Mouse (Mus musculus): ENCODE measurements around the gene Tpbg. TPM values are rescaled to one million over a fixed set of nuclear protein-coding genes. Genes with fewer than 3 reads are reported as not detected.
"Not testable (repeated sequence)": the region's sequence is repeated elsewhere in the genome, so short reads cannot be mapped to it uniquely, and the experiment has no call there.

The Tpbg gene
- polyA plus RNA-seq (2012; rRNA removed) = 0.34 and 0.58 TPM in 2 replicates

DNA sequence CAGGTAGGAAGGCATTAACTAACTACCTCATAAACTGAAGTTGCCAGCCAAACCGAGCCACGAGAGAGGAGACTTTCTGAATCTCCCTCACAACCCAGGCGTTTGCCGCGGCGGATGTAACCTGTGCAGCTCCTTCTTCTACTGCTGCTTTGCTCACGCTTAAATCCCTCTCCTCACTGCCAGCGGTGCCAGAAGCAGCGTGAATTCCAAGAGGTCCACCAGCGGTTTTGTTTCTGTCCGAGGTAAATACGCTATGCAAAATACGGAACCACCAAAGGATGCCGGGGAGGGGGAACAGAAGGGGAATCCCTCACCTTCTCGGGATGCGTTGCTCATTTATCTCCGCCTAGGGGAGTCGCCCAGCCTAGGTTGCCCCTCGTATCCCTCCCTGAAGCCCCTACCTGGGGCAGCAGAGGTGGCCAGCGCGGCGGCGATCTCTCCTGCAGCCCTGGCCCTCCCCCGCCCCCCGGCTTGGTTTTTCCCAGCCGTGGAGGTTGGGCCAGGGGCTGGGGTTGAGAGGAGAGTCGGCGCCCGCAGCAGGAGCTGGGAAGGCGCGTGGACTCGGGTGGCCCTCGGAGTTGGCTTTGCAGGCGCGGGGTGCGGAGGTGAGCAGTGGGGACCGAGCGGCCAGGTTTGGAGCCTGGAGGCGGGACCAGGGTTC lies at the start of gene Tpbg:
TSS of gene Tpbg (plus strand) at position 30 of the 661 bp plus-strand sequence.
- no peak for DNase-seq (ENCODE audit: low read depth in 1 of 2, low spot score in 2 of 2)
- H3K4me1 ChIP-seq (ENCODE audit: control insufficient read depth, insufficient read depth, insufficient read length) = peaks cover 5% of the 10 kb centered on the region; the same call in 1 of the 2 replicates
- H3K36me3 ChIP-seq (ENCODE audit: control insufficient read depth, insufficient read depth, low read length) = no peaks in the 10 kb centered on the region
- no peak within 1 kb of the TSS for H3K27ac ChIP-seq (ENCODE audit: insufficient read depth, low read length)
- peaks cover 15% of the 10 kb centered on the region for H3K27me3 ChIP-seq (ENCODE audit: control insufficient read depth, insufficient read depth, low read length)
- no peak for TF ChIP-seq POLR2A (IDR thresholded peaks at IDR 0.05; ENCODE audit: low read depth, low read length)
- no peak for TF ChIP-seq CTCF (IDR thresholded peaks at IDR 0.05; ENCODE audit: extremely low read depth, insufficient read depth, insufficient read length, insufficient replicate concordance)
- peak within 1 kb of the TSS; percentile 41; the same call in 1 of the 2 replicates for H3K4me3 ChIP-seq (ENCODE audit: extremely low read depth, insufficient read depth, insufficient read length)
- WGBS = under 1% methylated on average over 36 of the region's 39 CpGs

- DNase-seq (ENCODE audit: low read depth in 1 of 2, low spot score in 2 of 2); H3K4me1 ChIP-seq (ENCODE audit: control insufficient read depth, insufficient read depth, insufficient read length); H3K36me3 ChIP-seq (ENCODE audit: control insufficient read depth, insufficient read depth, low read length); H3K27ac ChIP-seq (ENCODE audit: insufficient read depth, low read length); H3K4me3 ChIP-seq (ENCODE audit: extremely low read depth, insufficient read depth, insufficient read length); H3K27me3 ChIP-seq (ENCODE audit: control insufficient read depth, insufficient read depth, low read length): not testable (repeated sequence)
- 71% methylated on average over 2 of the region's 2 CpGs for WGBS
These were observed 40.2 kb upstream of the Tpbg start for GRCm38 (mm10) chr9:85801986-85802385.

DNA sequence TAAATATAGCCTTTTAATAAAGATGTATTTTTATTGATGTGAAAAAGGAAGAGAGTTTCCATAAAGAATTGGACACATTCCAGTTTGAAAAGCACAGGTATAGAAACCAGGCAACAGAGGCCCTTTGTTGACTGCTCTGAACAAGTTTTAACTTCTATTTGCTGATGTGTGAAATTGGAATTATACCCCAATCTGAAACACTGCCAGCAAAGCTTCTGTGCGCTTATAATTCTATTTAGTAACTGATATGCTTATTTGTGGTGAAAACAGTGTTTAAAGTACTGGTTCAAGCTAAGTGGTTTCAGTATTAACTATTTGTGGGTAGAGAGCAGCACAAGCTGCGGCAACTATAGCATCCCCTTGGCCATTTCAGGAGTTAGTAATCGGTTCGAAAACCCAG lies 39.6 kb upstream of the Tpbg start:
- no peak overlapping the region for H3K4me3 ChIP-seq (ENCODE audit: extremely low read depth, insufficient read depth, insufficient read length)

GRCm38 (mm10) chr9:85806411-85806810 lies 35.8 kb upstream of the Tpbg start:
- 95% methylated on average over 6 of the region's 6 CpGs for WGBS
- TF ChIP-seq POLR2A (IDR thresholded peaks at IDR 0.05; ENCODE audit: low read depth, low read length) (no peak), CTCF (IDR thresholded peaks at IDR 0.05; ENCODE audit: extremely low read depth, insufficient read depth, insufficient read length, insufficient replicate concordance) (no peak)
- no peaks in the 10 kb centered on the region for H3K36me3 ChIP-seq (ENCODE audit: control insufficient read depth, insufficient read depth, low read length)
- H3K4me3 ChIP-seq (ENCODE audit: extremely low read depth, insufficient read depth, insufficient read length) = no peak overlapping the region
- no peak for DNase-seq (ENCODE audit: low read depth in 1 of 2, low spot score in 2 of 2)
- no peaks in the 10 kb centered on the region for H3K4me1 ChIP-seq (ENCODE audit: control insufficient read depth, insufficient read depth, insufficient read length)
- H3K27me3 ChIP-seq (ENCODE audit: control insufficient read depth, insufficient read depth, low read length) = no peaks in the 10 kb centered on the region
- H3K27ac ChIP-seq (ENCODE audit: insufficient read depth, low read length) = no peak overlapping the region

More for the DNA sequence above, 39.6 kb upstream of the Tpbg start:
- WGBS = 92% methylated on average over 4 of the region's 4 CpGs
- DNase-seq (ENCODE audit: low read depth in 1 of 2, low spot score in 2 of 2) = no peak
- Histone ChIP-seq H3K4me1 (ENCODE audit: control insufficient read depth, insufficient read depth, insufficient read length) (no peaks in the 10 kb centered on the region), H3K27ac (ENCODE audit: insufficient read depth, low read length) (no peak overlapping the region), H3K36me3 (ENCODE audit: control insufficient read depth, insufficient read depth, low read length) (no peaks in the 10 kb centered on the region), H3K27me3 (ENCODE audit: control insufficient read depth, insufficient read depth, low read length) (no peaks in the 10 kb centered on the region)
- TF ChIP-seq CTCF (IDR thresholded peaks at IDR 0.05; ENCODE audit: extremely low read depth, insufficient read depth, insufficient read length, insufficient replicate concordance) (no peak), POLR2A (IDR thresholded peaks at IDR 0.05; ENCODE audit: low read depth, low read length) (no peak)

DNA sequence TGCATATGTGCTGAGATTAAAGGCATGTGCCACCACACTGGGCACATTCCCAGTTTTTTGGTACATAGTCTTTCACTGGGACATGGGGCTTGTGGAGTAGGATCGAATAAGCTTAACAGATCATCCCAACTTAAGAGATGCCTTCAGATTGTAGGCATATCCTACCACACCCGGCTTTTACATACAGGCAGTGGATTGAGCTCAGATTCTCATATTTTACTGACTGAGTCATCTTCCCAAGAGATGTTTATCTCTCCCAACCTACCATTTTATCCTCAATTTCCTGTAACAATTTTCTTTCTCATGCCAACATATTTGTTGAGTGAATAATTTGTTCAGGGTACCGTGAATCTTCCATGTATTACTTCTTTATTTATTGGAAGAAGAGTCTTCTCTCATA lies 32.9 kb upstream of the Tpbg start:
- 80% methylated on average over 3 of the region's 3 CpGs for WGBS
- DNase-seq (ENCODE audit: low read depth in 1 of 2, low spot score in 2 of 2) = no peak
- no peaks in the 10 kb centered on the region for H3K36me3 ChIP-seq (ENCODE audit: control insufficient read depth, insufficient read depth, low read length)
- H3K4me1 ChIP-seq (ENCODE audit: control insufficient read depth, insufficient read depth, insufficient read length) = no peaks in the 10 kb centered on the region
- H3K27ac ChIP-seq (ENCODE audit: insufficient read depth, low read length) = no peak overlapping the region
- TF ChIP-seq POLR2A (IDR thresholded peaks at IDR 0.05; ENCODE audit: low read depth, low read length) = no peak
- TF ChIP-seq CTCF (IDR thresholded peaks at IDR 0.05; ENCODE audit: extremely low read depth, insufficient read depth, insufficient read length, insufficient replicate concordance) = no peak
- H3K4me3 ChIP-seq (ENCODE audit: extremely low read depth, insufficient read depth, insufficient read length) = no peak overlapping the region
- H3K27me3 ChIP-seq (ENCODE audit: control insufficient read depth, insufficient read depth, low read length) = no peaks in the 10 kb centered on the region

DNA sequence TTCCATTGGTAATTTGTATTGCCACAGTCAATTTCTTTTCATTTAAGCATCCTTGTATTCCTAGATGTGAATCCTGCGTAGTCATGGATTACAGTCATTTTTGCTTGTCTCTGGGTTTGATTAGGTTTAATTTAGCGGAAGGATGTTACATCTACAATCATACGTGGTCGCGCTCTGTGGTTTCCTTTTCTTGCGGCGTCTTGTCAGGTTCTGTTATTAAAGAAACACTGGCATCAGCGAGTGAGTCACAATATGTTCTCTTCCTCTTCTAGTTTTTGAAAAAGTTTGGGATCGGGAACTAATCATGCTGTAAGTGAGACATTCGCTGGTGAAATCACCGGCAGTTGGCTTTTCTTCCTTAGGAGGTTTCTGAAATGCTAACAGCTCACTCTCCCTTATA lies 21.4 kb upstream of the Tpbg start:
- WGBS = 62% methylated on average over 11 of the region's 11 CpGs
- no peaks in the 10 kb centered on the region for H3K36me3 ChIP-seq (ENCODE audit: control insufficient read depth, insufficient read depth, low read length)
- no peak for TF ChIP-seq CTCF (IDR thresholded peaks at IDR 0.05; ENCODE audit: extremely low read depth, insufficient read depth, insufficient read length, insufficient replicate concordance)
- TF ChIP-seq POLR2A (IDR thresholded peaks at IDR 0.05; ENCODE audit: low read depth, low read length) = no peak
- H3K4me1 ChIP-seq (ENCODE audit: control insufficient read depth, insufficient read depth, insufficient read length) = no peaks in the 10 kb centered on the region
- H3K27me3 ChIP-seq (ENCODE audit: control insufficient read depth, insufficient read depth, low read length) = no peaks in the 10 kb centered on the region
- no peak overlapping the region for H3K27ac ChIP-seq (ENCODE audit: insufficient read depth, low read length)
- DNase-seq (ENCODE audit: low read depth in 1 of 2, low spot score in 2 of 2) = no peak
- H3K4me3 ChIP-seq (ENCODE audit: extremely low read depth, insufficient read depth, insufficient read length) = no peak overlapping the region

- H3K27ac ChIP-seq (ENCODE audit: insufficient read depth, low read length) = no peak overlapping the region
- 87% methylated on average over 17 of the region's 17 CpGs for WGBS
These were observed 6.4 kb upstream of the Tpbg start for GRCm38 (mm10) chr9:85835521-85836425.

More at GRCm38 (mm10) chr9:85835521-85836425, 6.4 kb upstream of the Tpbg start:
- Histone ChIP-seq H3K36me3 (ENCODE audit: control insufficient read depth, insufficient read depth, low read length) (no peaks in the 10 kb centered on the region), H3K4me1 (ENCODE audit: control insufficient read depth, insufficient read depth, insufficient read length) (no peaks in the 10 kb centered on the region), H3K4me3 (ENCODE audit: extremely low read depth, insufficient read depth, insufficient read length) (no peak overlapping the region), H3K27me3 (ENCODE audit: control insufficient read depth, insufficient read depth, low read length) (no peaks in the 10 kb centered on the region)
- TF ChIP-seq CTCF (IDR thresholded peaks at IDR 0.05; ENCODE audit: extremely low read depth, insufficient read depth, insufficient read length, insufficient replicate concordance) (no peak), POLR2A (IDR thresholded peaks at IDR 0.05; ENCODE audit: low read depth, low read length) (no peak)
- DNase-seq (ENCODE audit: low read depth in 1 of 2, low spot score in 2 of 2) = no peak

Data from spleen, adult 2 months (tissue).